Mouse (Mus musculus): Measurements from ENCODE around the gene Ptpn1.

The Ptpn1 gene

DNA sequence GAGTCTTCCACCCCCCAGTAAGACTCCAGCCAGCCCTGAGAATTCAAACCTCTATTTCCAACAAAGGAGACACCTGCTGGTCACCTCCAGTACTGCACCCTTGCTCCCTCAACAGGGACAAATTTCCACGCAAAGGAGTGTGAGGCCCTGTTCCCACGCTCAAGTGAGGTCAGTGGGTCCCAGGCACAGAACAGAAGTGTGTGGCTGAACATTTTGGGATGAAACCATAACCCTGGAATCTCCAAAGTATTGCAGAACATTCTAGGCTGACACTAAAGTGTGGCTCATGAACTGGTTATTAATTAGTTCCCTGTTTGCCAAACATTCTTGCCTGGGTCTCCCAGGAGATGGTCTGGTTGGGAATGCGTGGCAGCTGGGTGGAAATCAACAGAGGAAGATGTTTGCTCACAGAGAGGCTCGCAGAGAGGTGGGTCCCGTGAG, 85.1 kb downstream of the Ptpn1 start:
- DNase-seq, result peak; percentile 87

DNA sequence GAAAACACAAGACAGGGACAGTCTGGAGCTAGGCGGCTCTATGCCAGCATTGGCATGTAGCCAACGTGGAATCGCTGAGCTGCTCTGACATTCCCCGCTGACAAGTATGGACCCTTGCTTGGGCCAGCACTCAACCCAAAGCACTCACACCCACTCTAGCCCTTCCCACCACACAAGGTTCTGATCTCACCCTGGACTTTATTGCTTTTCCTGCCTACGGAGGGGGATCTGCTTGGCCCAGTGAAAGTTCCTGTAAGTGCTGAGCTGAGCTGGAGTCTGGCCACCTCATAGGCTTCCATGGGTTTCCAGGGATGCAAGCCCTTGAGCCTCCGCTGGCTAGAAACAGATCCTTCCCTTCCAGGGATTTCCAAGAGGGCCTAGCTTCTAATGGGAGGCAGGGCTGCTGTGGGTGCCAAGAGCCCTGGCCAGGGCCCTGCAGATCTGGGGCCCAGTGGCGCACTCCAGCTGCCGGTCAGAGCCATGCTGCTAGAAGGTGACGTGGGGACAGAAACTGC, 87.4 kb downstream of the Ptpn1 start:
- DNase-seq, result peak; percentile 63

DNA sequence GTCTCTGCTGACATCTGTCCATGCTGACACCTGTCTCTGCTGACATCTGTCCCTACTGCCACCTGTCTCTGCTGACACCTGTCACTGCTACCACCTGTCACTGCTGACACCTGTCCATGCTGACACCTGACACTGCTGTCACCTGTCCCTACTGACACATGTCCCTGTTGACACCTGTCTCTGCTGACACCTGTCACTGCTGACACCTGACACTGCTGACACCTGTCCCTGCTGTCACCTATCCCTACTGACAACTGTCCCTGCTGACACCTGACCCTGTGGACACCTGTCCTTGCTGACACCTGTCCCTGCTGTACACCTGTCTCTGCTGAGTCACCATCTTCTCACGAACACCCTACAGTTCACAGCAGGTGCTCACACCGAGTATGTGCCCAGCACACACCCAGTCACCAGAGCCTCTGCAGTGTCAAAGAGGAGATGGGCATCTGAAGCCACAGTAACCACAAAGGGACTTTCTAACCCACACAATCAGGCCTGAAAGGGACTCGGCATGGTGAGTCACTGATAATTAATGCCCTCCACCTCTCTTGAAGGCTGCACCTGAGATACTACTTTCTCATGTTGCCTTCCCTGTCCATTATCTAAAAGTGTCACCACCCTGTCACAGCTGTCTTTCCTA, 92.0 kb downstream of the Ptpn1 start:
- no peak for DNase-seq

DNA sequence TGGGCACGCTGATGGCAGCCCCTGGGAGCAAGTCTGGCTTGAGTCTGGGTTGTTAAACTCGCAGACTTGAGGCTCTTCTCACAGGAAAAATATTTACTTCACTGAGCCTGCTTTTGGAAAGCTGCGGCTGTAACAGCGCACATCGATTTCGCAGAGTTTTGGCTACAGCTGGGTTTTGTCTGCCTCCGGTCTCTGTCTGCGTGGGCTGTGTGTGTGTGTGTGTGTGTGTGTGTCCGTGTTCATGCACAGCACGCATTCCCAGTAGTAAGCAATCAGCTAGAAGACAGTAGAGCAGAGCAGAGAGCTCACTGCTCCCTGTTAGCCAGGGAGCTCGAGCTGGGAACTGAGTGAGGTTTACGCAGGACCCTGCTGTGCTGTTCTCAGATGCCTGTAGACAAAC, 93.3 kb downstream of the Ptpn1 start:
- DNase-seq, result peak; percentile 41

DNA sequence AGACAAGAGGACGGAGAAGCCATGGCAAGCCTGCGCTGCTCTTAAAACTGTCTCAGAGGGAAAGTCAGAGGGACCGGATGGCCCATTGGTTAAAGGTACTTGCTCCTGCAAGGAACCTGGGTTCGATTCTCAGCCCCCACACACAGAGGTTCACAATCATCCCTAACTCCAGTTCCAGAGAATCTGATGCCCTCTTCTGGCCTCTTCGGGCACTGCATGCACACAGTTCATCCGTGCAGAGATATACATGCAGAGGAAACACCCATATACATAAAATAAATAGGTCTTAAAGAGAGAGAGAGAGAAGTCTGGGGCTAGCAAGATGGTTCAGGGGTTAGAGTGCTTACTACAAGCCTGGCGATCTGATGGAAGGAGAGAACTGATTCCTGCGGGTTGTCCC, 94.0 kb downstream of the Ptpn1 start:
- no peak for DNase-seq

DNA sequence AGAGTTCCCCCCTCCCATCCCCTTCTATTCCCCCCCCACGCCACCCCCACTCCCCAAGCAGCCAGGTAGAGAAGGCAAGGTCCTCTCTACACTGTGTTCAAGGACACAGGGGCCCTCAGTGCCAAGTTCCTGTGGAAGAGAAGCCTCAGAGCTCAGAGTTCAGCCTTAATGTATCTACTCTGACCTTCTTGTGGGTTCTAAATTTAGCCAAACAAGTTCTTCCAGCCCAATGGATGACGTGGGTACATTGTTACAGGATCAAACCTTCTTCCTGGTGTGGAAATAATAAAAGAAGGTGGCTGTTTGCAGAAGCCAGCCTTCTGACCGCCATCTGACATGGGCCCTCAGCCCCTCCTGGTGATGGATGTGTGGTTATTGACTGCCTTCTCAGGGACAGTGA, 94.6 kb downstream of the Ptpn1 start:
- DNase-seq, result no peak

DNA sequence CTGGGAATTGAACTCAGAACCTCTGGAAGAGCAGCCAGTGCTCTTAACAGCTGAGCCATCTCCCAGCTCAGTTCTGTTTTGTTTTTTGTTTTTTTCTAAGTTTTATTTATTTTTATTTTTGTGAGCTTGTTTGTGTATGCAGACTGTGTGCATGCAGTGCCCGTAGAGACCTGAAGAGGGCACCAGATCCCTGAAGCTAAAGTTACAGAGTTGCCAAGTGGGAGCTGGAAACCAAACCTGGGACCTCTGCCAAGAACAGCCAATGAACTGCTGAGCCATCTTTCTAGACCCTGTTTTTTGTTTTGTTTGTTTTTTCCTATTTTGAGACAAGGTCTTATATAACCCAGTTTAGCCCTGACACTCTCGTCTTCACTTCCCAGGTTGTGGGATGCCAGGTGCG, 96.5 kb downstream of the Ptpn1 start:
- no peak for DNase-seq
